Mouse (Mus musculus) kidney, adult 2 months (tissue): ENCODE data around the gene Pheta1. TPM values are rescaled to one million over a fixed set of nuclear protein-coding genes. Genes with fewer than 3 reads are reported as not detected.
A peak's percentile ranks its signal among the peaks of the same experiment; 100 is the strongest.

Source experiments
- DNase-seq: peaks from one replicate; pipeline ENCODE4 v3.0.0; 2021
- H3K27ac ChIP-seq: fragments of 200-500 bp; 2 replicates; pipeline ENCODE4 v1.5.1; 2012; ENCODE audit warnings: low read depth, low read length, control low read depth, inconsistent platforms; ENCODE audit not compliant: insufficient read depth
- H3K27me3 ChIP-seq: fragments of 200-500 bp; replicated peaks from 2 replicates; pipeline ENCODE4 v1.6.1; 2012; ENCODE audit warnings: mild to moderate bottlenecking, moderate library complexity, low read length, inconsistent platforms; ENCODE audit not compliant: control insufficient read depth, insufficient read depth
- H3K36me3 ChIP-seq: fragments of 200-500 bp; 2 replicates; pipeline ENCODE4 v1.6.1; 2012; ENCODE audit warnings: mild to moderate bottlenecking, moderate library complexity, low read length, inconsistent platforms; ENCODE audit not compliant: control insufficient read depth, insufficient read depth
- H3K4me1 ChIP-seq: fragments of 200-500 bp; 2 replicates; pipeline ENCODE4 v1.6.1; 2011; ENCODE audit warnings: low read length; ENCODE audit not compliant: control insufficient read depth, insufficient read depth
- H3K4me3 ChIP-seq: fragments of 200-500 bp; 2 replicates; pipeline ENCODE4 v1.5.1; 2011; ENCODE audit warnings: mild to moderate bottlenecking, low read depth, low read length, control low read depth; ENCODE audit not compliant: insufficient read depth
- CTCF ChIP-seq: fragments of 200-500 bp; conservative IDR thresholded peaks from 2 replicates; pipeline ENCODE4 v1.5.1; 2011; ENCODE audit warnings: low read depth, mild to moderate bottlenecking, control low read depth, low read length, moderate library complexity, mixed read lengths; ENCODE audit not compliant: insufficient read depth, insufficient read length
- POLR2A ChIP-seq: fragments of 200-500 bp; IDR thresholded peaks from one replicate; pipeline ENCODE4 v1.6.1; 2011; ENCODE audit warnings: low read depth, low read length, control low read depth
- WGBS: fragments of 180-500 bp; shearing (Covaris S2); methylation state at CpG from one replicate; pipeline ENCODE4 v1.1.7; 2018; 5-methylcytosine and 5-hydroxymethylcytosine counted together
- polyA plus RNA-seq: library from polyadenylated mRNA; depleted of rRNA; stranded (reverse); fragments of >200 nt; gene quantifications from 2 replicates; pipeline ENCODE4 v1.2.3, GENCODE M21; 2012

The Pheta1 gene
- polyA plus RNA-seq, 1 experiment = 19.1 TPM

GRCm38 (mm10) chr5:121854768-121855167 is 6.0 kb downstream of the Pheta1 start:
- no peak overlapping the region for H3K27ac ChIP-seq
- WGBS = 72% methylated on average over 10 of the region's 10 CpGs
- H3K27me3 ChIP-seq = no peaks in the 10 kb centered on the region
- TF ChIP-seq POLR2A (no peak), CTCF (no peak)
- no peak overlapping the region for H3K4me3 ChIP-seq
- H3K4me1 ChIP-seq = peaks cover 12% of the 10 kb centered on the region; the same call in 1 of the 2 replicates
- DNase-seq = no peak
- H3K36me3 ChIP-seq = no peaks in the 10 kb centered on the region; the same call in 1 of the 2 replicates

- Histone ChIP-seq H3K4me1 (peaks cover 11% of the 10 kb centered on the region; the same call in 1 of the 2 replicates), H3K4me3 (no peak overlapping the region), H3K36me3 (no peaks in the 10 kb centered on the region; the same call in 1 of the 2 replicates), H3K27ac (no peak overlapping the region), H3K27me3 (no peaks in the 10 kb centered on the region)
- DNase-seq = no peak
- WGBS = 38% methylated on average over 11 of the region's 11 CpGs
- no peak for TF ChIP-seq CTCF
- no peak for TF ChIP-seq POLR2A
These were observed 8.0 kb downstream of the Pheta1 start for GRCm38 (mm10) chr5:121856740-121857139.

- 82% methylated on average over 12 of the region's 12 CpGs for WGBS
- H3K4me1 ChIP-seq = peaks cover 7% of the 10 kb centered on the region; the same call in 1 of the 2 replicates
- no peak overlapping the region for H3K4me3 ChIP-seq
These were observed 9.6 kb downstream of the Pheta1 start for GRCm38 (mm10) chr5:121858427-121858826.

GRCm38 (mm10) chr5:121861964-121862363 is 13.2 kb downstream of the Pheta1 start:
- H3K4me3 ChIP-seq = no peak overlapping the region
- no peak for DNase-seq
- no peak overlapping the region for H3K27ac ChIP-seq
- H3K4me1 ChIP-seq = no peaks in the 10 kb centered on the region
- TF ChIP-seq POLR2A (no peak), CTCF (no peak)
- no peaks in the 10 kb centered on the region for H3K36me3 ChIP-seq
- 23% methylated on average over 5 of the region's 5 CpGs for WGBS
- no peaks in the 10 kb centered on the region for H3K27me3 ChIP-seq

More at GRCm38 (mm10) chr5:121858427-121858826, 9.6 kb downstream of the Pheta1 start:
- H3K27me3 ChIP-seq = no peaks in the 10 kb centered on the region
- H3K36me3 ChIP-seq = no peaks in the 10 kb centered on the region; the same call in 1 of the 2 replicates
- no peak overlapping the region for H3K27ac ChIP-seq
- TF ChIP-seq POLR2A = no peak
- TF ChIP-seq CTCF = no peak
- DNase-seq = no peak

- WGBS = 26% methylated on average over 8 of the region's 11 CpGs
- Histone ChIP-seq H3K36me3 (no peaks in the 10 kb centered on the region), H3K27me3 (no peaks in the 10 kb centered on the region), H3K27ac (no peak overlapping the region), H3K4me3 (no peak overlapping the region), H3K4me1 (no peaks in the 10 kb centered on the region)
- no peak for TF ChIP-seq POLR2A
- no peak for TF ChIP-seq CTCF
- no peak for DNase-seq
These were observed 15.5 kb downstream of the Pheta1 start for GRCm38 (mm10) chr5:121864330-121864729.

GRCm38 (mm10) chr5:121867963-121868362 is 19.2 kb downstream of the Pheta1 start:
- no peak for TF ChIP-seq CTCF
- TF ChIP-seq POLR2A = no peak
- Histone ChIP-seq H3K4me3 (no peak overlapping the region), H3K4me1 (no peaks in the 10 kb centered on the region), H3K27ac (no peak overlapping the region), H3K36me3 (no peaks in the 10 kb centered on the region), H3K27me3 (no peaks in the 10 kb centered on the region)
- DNase-seq = no peak
- WGBS = 63% methylated on average over 5 of the region's 5 CpGs

GRCm38 (mm10) chr5:121870832-121871231 is 22.0 kb downstream of the Pheta1 start:
- Histone ChIP-seq H3K4me1 (no peaks in the 10 kb centered on the region), H3K27me3 (no peaks in the 10 kb centered on the region), H3K27ac (no peak overlapping the region), H3K4me3 (no peak overlapping the region), H3K36me3 (no peaks in the 10 kb centered on the region)
- no peak for TF ChIP-seq POLR2A
- TF ChIP-seq CTCF = no peak
- 68% methylated on average over 6 of the region's 6 CpGs for WGBS
- DNase-seq = peak; percentile 19
